Mouse (Mus musculus) lung, postnatal 4 days (tissue): ENCODE results near the gene F13a1.
A peak's percentile ranks its signal among the peaks of the same experiment; 100 is the strongest.

ENCODE experiments used
- DNase-seq, 2 experiments: peaks; one replicate each; pipeline ENCODE4 v3.0.0; 2021

Gene F13a1

GRCm38 (mm10) chr13:36941891-36942290 lies 108.2 kb downstream of the F13a1 start:
- no peak for DNase-seq

GRCm38 (mm10) chr13:36932066-36932465 lies 118.0 kb downstream of the F13a1 start:
- no peak for DNase-seq

GRCm38 (mm10) chr13:36919737-36920136 lies 130.3 kb downstream of the F13a1 start:
- DNase-seq, result no peak

- no peak for DNase-seq
Observed at GRCm38 (mm10) chr13:36903885-36904284, 146.2 kb downstream of the F13a1 start.

- DNase-seq, result no peak
Observed at GRCm38 (mm10) chr13:36903447-36903846, 146.6 kb downstream of the F13a1 start.

- DNase-seq, result no peak
Observed at GRCm38 (mm10) chr13:36901603-36902002, 148.4 kb downstream of the F13a1 start.

- DNase-seq, result peak in 1 of 2 experiments; percentile 29
Observed at GRCm38 (mm10) chr13:36901016-36901415, 149.0 kb downstream of the F13a1 start.

GRCm38 (mm10) chr13:36896061-36896460 lies 154.0 kb downstream of the F13a1 start:
- no peak for DNase-seq

- no peak for DNase-seq
Observed at GRCm38 (mm10) chr13:36893762-36894161, 156.3 kb downstream of the F13a1 start.

- no peak for DNase-seq
Observed at GRCm38 (mm10) chr13:36892216-36892615, 157.8 kb downstream of the F13a1 start.

GRCm38 (mm10) chr13:36885973-36886372 lies 164.1 kb downstream of the F13a1 start:
- no peak for DNase-seq

- no peak for DNase-seq
Observed at GRCm38 (mm10) chr13:36839111-36839510, 210.9 kb downstream of the F13a1 start.
